Mouse (Mus musculus) E14TG2a.4 (cell line): ENCODE measurements around the gene Kat2a.

Experiments used
- CTCF ChIP-seq: conservative IDR thresholded peaks from 2 replicates; pipeline ENCODE4 v1.5.1; 2014; ENCODE audit warnings: low read length
- NANOG ChIP-seq: IDR thresholded peaks from 2 replicates; pipeline ENCODE4 v1.6.1; 2014; ENCODE audit warnings: borderline replicate concordance, low read length, mixed read lengths
- POU5F1 ChIP-seq: IDR thresholded peaks from 2 replicates; pipeline ENCODE4 v1.6.1; 2014; ENCODE audit warnings: low read length, borderline replicate concordance

DNA sequence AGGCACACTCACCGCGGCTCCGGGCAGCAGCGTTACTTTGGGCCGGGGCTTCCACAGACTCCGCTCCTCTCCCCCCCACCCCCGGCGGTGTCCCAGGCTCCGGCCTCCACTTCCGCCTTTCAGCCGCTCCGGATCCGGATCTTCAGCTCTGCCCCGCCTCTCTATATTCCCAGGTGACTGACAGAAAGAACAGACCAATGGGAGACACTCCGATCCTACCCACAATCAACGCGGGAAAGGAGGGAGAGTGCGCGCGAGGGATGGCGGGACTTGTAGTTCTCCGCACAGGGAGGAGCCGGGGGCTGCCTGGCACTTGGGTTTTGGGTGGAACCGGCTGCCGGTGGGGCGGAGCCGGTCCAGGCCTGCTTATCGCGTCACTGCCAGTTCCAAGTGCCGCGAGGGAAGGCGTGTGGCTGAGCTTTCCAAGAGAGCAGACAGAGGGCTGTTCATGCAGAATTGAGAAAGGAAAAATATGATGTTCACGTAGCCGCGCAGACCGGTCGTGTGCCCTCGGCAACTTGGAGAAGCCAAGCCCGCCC lies 25.9 kb upstream of the Kat2a start, which contains the start of gene Rab5c:
- TF ChIP-seq CTCF = no peak
- TF ChIP-seq POU5F1 = no peak
- no peak for TF ChIP-seq NANOG
